Mouse (Mus musculus) neural tube, embryonic 15.5 days (tissue): ENCODE data around the gene Zrsr1. TPM values are rescaled to one million over a fixed set of nuclear protein-coding genes. Genes with fewer than 3 reads are reported as not detected.

Experiments
- ATAC-seq: fragments of 200-750 bp; cut with Nextera tagmentation; 2 replicates; pipeline ENCODE4 v1.8.0; 2017; ENCODE audit warnings: mild to moderate bottlenecking, moderate TSS enrichment, moderate library complexity; ENCODE audit not compliant: low FRiP score
- H3K27ac ChIP-seq: fragments of 300-500 bp; sonication (generic); replicated peaks from 2 replicates; pipeline ENCODE4 v1.5.1; 2015; ENCODE audit warnings: mild to moderate bottlenecking, inconsistent platforms
- H3K27me3 ChIP-seq: fragments of 300-500 bp; sonication (generic); replicated peaks from 2 replicates; pipeline ENCODE4 v1.6.1; 2015; ENCODE audit warnings: inconsistent platforms
- H3K36me3 ChIP-seq: fragments of 300-500 bp; sonication (generic); 2 replicates; pipeline ENCODE4 v1.6.1; 2015; ENCODE audit warnings: inconsistent platforms
- H3K4me1 ChIP-seq: fragments of 300-500 bp; sonication (generic); 2 replicates; pipeline ENCODE4 v1.6.1; 2015; ENCODE audit warnings: inconsistent platforms
- H3K4me2 ChIP-seq: fragments of 300-500 bp; sonication (generic); 2 replicates; pipeline ENCODE4 v1.6.1; 2015; ENCODE audit warnings: inconsistent platforms, mild to moderate bottlenecking, moderate library complexity
- H3K4me3 ChIP-seq: fragments of 300-500 bp; sonication (generic); replicated peaks from 2 replicates; pipeline ENCODE4 v1.5.1; 2015; ENCODE audit warnings: mild to moderate bottlenecking, inconsistent platforms
- H3K9ac ChIP-seq: fragments of 300-500 bp; sonication (generic); replicated peaks from 2 replicates; pipeline ENCODE4 v1.6.1; 2015; ENCODE audit warnings: mild to moderate bottlenecking, inconsistent platforms
- H3K9me3 ChIP-seq: fragments of 300-500 bp; sonication (generic); replicated peaks from 2 replicates; pipeline ENCODE4 v1.6.1; 2016; ENCODE audit warnings: inconsistent platforms
- WGBS: fragments of 180-500 bp; shearing (Covaris S2); methylation state at CpG from one replicate; pipeline ENCODE4 v1.1.7; 2015; ENCODE audit warnings: mixed read lengths; 5-methylcytosine and 5-hydroxymethylcytosine counted together
- polyA plus RNA-seq: library from polyadenylated mRNA; unstranded; fragments of >200 nt; fragmentation: Nextera tagmentation; extraction: Ambion mirVana; gene quantifications from 2 replicates; pipeline ENCODE4 v1.2.1, GENCODE M21; 2015

Zrsr1 gene
- polyA plus RNA-seq, result 9.5 and 9.7 TPM in 2 replicates

GRCm38 (mm10) chr11:22971835-22972709 is at the start of gene Zrsr1:
TSS of gene Zrsr1 (plus strand) at chr11:22972005.
- H3K4me1 ChIP-seq, result peaks cover 28% of the 10 kb centered on the region
- peak within 1 kb of the TSS; percentile 63 for H3K9ac ChIP-seq
- WGBS, result 59% methylated on average over 56 of the region's 56 CpGs
- peaks cover 23% of the 10 kb centered on the region for H3K36me3 ChIP-seq
- H3K27ac ChIP-seq, result peak within 1 kb of the TSS; percentile 80
- H3K27me3 ChIP-seq, result no peaks in the 10 kb centered on the region
- H3K4me2 ChIP-seq, result peak within 1 kb of the TSS; percentile 63
- peak; percentile 85 for ATAC-seq
- peak within 1 kb of the TSS; percentile 57 for H3K4me3 ChIP-seq
- peaks cover 18% of the 10 kb centered on the region; the same call in 1 of the 2 replicates for H3K9me3 ChIP-seq

GRCm38 (mm10) chr11:22922546-22922945 is 49.3 kb upstream of the Zrsr1 start:
- Histone ChIP-seq H3K36me3 (no peaks in the 10 kb centered on the region), H3K4me1 (no peaks in the 10 kb centered on the region), H3K9ac (no peak overlapping the region), H3K27me3 (no peaks in the 10 kb centered on the region), H3K4me3 (no peak overlapping the region), H3K27ac (no peak overlapping the region), H3K9me3 (no peaks in the 10 kb centered on the region), H3K4me2 (no peak overlapping the region)
- no peak for ATAC-seq
- 84% methylated on average over 2 of the region's 2 CpGs for WGBS

GRCm38 (mm10) chr11:22923606-22924005 is 48.2 kb upstream of the Zrsr1 start:
- Histone ChIP-seq H3K4me1 (no peaks in the 10 kb centered on the region), H3K9ac (no peak overlapping the region), H3K27ac (no peak overlapping the region), H3K4me3 (no peak overlapping the region), H3K4me2 (no peak overlapping the region), H3K36me3 (no peaks in the 10 kb centered on the region), H3K9me3 (no peaks in the 10 kb centered on the region), H3K27me3 (no peaks in the 10 kb centered on the region)
- no peak for ATAC-seq
- 69% methylated on average over 2 of the region's 2 CpGs for WGBS

GRCm38 (mm10) chr11:22928586-22929169 is 43.1 kb upstream of the Zrsr1 start:
- WGBS, result 80% methylated on average over 8 of the region's 8 CpGs
- Histone ChIP-seq H3K27ac (no peak overlapping the region), H3K4me3 (no peak overlapping the region), H3K36me3 (no peaks in the 10 kb centered on the region), H3K4me1 (no peaks in the 10 kb centered on the region), H3K27me3 (no peaks in the 10 kb centered on the region), H3K4me2 (no peak overlapping the region), H3K9ac (no peak overlapping the region), H3K9me3 (no peaks in the 10 kb centered on the region)
- ATAC-seq, result no peak

GRCm38 (mm10) chr11:22930129-22930528 is 41.7 kb upstream of the Zrsr1 start:
- Histone ChIP-seq H3K4me2 (no peak overlapping the region), H3K27me3 (no peaks in the 10 kb centered on the region), H3K27ac (no peak overlapping the region), H3K36me3 (no peaks in the 10 kb centered on the region), H3K4me1 (no peaks in the 10 kb centered on the region), H3K4me3 (no peak overlapping the region), H3K9me3 (no peaks in the 10 kb centered on the region), H3K9ac (no peak overlapping the region)
- WGBS, result 57% methylated on average over 2 of the region's 2 CpGs
- no peak for ATAC-seq

- H3K4me2 ChIP-seq, result no peak overlapping the region
- H3K27me3 ChIP-seq, result no peaks in the 10 kb centered on the region
- no peaks in the 10 kb centered on the region for H3K4me1 ChIP-seq
- H3K27ac ChIP-seq, result no peak overlapping the region
- no peaks in the 10 kb centered on the region for H3K9me3 ChIP-seq
- no peak overlapping the region for H3K9ac ChIP-seq
- ATAC-seq, result no peak
- H3K36me3 ChIP-seq, result no peaks in the 10 kb centered on the region
- WGBS, result 98% methylated on average over 2 of the region's 2 CpGs
- no peak overlapping the region for H3K4me3 ChIP-seq
These were observed 40.4 kb upstream of the Zrsr1 start for GRCm38 (mm10) chr11:22931320-22931905.

GRCm38 (mm10) chr11:22932167-22932566 is 39.6 kb upstream of the Zrsr1 start:
- Histone ChIP-seq H3K4me1 (no peaks in the 10 kb centered on the region), H3K4me3 (no peak overlapping the region), H3K36me3 (no peaks in the 10 kb centered on the region), H3K27ac (no peak overlapping the region), H3K4me2 (no peak overlapping the region), H3K9me3 (no peaks in the 10 kb centered on the region), H3K27me3 (no peaks in the 10 kb centered on the region), H3K9ac (no peak overlapping the region)
- ATAC-seq, result no peak

GRCm38 (mm10) chr11:22936446-22937125 is 35.2 kb upstream of the Zrsr1 start:
- Histone ChIP-seq H3K9me3 (no peaks in the 10 kb centered on the region), H3K36me3 (no peaks in the 10 kb centered on the region), H3K27me3 (no peaks in the 10 kb centered on the region), H3K4me2 (no peak overlapping the region), H3K27ac (no peak overlapping the region), H3K4me3 (no peak overlapping the region), H3K9ac (no peak overlapping the region), H3K4me1 (no peaks in the 10 kb centered on the region)
- WGBS, result 53% methylated on average over 5 of the region's 5 CpGs
- no peak for ATAC-seq

- no peak overlapping the region for H3K4me3 ChIP-seq
- no peak for ATAC-seq
- H3K4me1 ChIP-seq, result no peaks in the 10 kb centered on the region
- H3K9me3 ChIP-seq, result no peaks in the 10 kb centered on the region
- H3K36me3 ChIP-seq, result no peaks in the 10 kb centered on the region
- WGBS, result 93% methylated on average over 4 of the region's 4 CpGs
- no peaks in the 10 kb centered on the region for H3K27me3 ChIP-seq
- no peak overlapping the region for H3K4me2 ChIP-seq
- no peak overlapping the region for H3K27ac ChIP-seq
- no peak overlapping the region for H3K9ac ChIP-seq
These were observed 34.0 kb upstream of the Zrsr1 start for GRCm38 (mm10) chr11:22937716-22938316.

GRCm38 (mm10) chr11:22938983-22939382 is 32.8 kb upstream of the Zrsr1 start:
- H3K9ac ChIP-seq, result no peak overlapping the region
- no peak for ATAC-seq
- no peaks in the 10 kb centered on the region for H3K4me1 ChIP-seq
- no peak overlapping the region for H3K27ac ChIP-seq
- 76% methylated on average over 2 of the region's 2 CpGs for WGBS
- no peaks in the 10 kb centered on the region for H3K27me3 ChIP-seq
- H3K4me2 ChIP-seq, result no peak overlapping the region
- H3K9me3 ChIP-seq, result no peaks in the 10 kb centered on the region
- no peaks in the 10 kb centered on the region for H3K36me3 ChIP-seq
- H3K4me3 ChIP-seq, result no peak overlapping the region

GRCm38 (mm10) chr11:22949101-22949500 is 22.7 kb upstream of the Zrsr1 start:
- Histone ChIP-seq H3K4me2 (no peak overlapping the region), H3K4me1 (no peaks in the 10 kb centered on the region), H3K27ac (no peak overlapping the region), H3K27me3 (no peaks in the 10 kb centered on the region), H3K9me3 (no peaks in the 10 kb centered on the region), H3K9ac (no peak overlapping the region), H3K4me3 (no peak overlapping the region), H3K36me3 (no peaks in the 10 kb centered on the region; the same call in 1 of the 2 replicates)
- no peak for ATAC-seq
- WGBS, result 85% methylated on average over 1 of the region's 1 CpGs
